Mouse (Mus musculus): ENCODE measurements around the gene Fuz.

Gene Fuz

DNA sequence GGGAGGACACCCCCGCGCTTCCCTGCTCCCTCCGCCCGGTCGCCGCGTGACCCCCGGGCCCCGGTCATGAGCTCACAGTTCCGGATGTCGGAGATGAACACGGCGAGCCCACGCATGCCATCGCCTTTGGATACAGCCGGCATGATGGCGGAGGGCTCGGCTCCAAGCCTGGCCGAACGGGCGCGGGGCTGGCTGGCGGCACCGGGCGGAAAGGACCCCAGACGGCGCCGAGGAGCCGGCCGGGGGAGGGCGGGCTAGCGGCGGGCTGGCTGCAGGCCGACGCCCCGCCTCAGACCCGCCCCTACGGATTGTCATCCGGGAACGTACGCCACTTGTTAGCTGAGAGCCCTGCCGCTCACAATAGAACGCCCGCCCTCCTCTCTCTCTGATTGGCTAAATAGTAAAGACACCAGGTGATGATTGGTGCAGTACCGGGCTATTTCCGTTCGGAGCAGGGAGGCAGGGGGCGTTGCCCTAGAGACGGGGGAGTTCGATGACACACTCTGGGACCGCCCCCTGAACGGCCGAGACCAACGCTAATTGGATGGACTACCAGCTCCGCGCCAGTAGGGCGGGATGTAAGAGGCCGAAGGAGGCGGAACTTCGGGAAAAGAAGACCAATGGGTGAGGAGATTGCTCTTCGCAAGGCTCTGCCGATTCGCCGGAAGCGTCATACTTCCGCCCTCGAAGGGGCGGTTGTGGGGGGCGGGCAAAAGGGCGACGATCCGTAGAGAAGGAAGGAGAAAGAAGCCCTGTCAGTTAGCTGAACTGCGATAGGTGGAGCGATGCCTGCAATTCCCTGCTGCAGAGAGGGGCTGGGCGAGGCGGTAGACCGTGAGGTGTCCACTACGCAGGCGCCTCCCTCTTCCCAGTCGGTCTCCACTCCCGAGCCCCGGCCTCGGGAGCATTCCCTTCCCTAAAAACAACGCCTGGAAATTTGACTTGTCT, 33.6 kb downstream of the Fuz start, which contains the start of gene Ap2a1:
TSS of gene Ap2a1 (minus strand) at position 293 of the 948 bp plus-strand sequence.
- peak; percentile 99 to 100 for DNase-seq

GRCm38 (mm10) chr7:44938680-44939079, 42.8 kb downstream of the Fuz start:
- no peak for DNase-seq

- no peak for DNase-seq
Observed at GRCm38 (mm10) chr7:44942904-44943303, 47.0 kb downstream of the Fuz start, which contains the start of gene Tsks. Gene Tsks, plus strand, starts transcription at chr7:44943204.

- DNase-seq = no peak
Observed at GRCm38 (mm10) chr7:44949922-44950321, 54.0 kb downstream of the Fuz start.

DNA sequence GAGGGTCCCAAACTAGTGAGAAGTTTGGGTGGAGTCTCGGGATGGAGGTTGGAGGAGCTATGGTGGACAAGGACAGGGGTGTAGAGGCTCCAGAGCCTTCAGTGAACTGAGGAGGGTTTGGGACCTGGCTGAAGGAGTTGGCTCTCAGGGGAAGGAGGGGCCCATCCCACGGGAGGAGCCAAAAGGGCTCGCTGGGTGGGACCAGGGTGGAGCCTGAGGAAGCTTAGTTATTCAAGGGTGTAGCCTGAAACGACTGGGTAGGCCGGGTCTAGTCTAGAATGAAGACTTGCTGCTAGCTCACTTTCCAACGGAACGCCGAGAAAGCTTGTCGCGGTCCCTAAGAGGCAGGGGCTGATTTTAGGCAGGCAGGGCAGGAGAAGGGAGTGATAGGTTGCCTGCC, 56.1 kb downstream of the Fuz start:
- no peak for DNase-seq

Data from cerebellum, postnatal 14 days (tissue).